Mouse (Mus musculus) kidney, postnatal 14 days (tissue): ENCODE data around the gene Fbxo46.

Experiments
- DNase-seq: peaks from one replicate; pipeline ENCODE4 v3.0.0; 2022; ENCODE audit warnings: mixed read lengths

Fbxo46 gene

DNA sequence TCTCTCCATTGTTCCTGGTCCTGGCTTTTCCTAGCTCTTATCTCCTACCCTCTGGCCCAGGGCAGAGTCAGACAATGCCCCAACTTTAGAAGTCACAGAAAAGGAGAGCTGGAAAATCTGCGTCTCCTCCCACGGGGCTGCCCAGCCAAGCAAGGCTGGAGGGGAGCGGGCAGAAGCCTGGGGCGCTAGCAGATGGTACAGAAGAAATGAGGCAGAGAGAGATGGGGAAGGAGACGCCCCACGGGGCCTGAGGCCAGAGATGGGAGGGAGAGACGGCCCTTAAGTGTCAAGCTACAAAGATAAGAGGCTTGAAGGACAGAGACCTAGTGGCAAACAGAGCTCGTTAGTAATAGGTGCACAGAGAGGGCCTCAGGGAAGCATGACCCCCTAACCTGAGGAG, 52.2 kb downstream of the Fbxo46 start:
- DNase-seq, result no peak

DNA sequence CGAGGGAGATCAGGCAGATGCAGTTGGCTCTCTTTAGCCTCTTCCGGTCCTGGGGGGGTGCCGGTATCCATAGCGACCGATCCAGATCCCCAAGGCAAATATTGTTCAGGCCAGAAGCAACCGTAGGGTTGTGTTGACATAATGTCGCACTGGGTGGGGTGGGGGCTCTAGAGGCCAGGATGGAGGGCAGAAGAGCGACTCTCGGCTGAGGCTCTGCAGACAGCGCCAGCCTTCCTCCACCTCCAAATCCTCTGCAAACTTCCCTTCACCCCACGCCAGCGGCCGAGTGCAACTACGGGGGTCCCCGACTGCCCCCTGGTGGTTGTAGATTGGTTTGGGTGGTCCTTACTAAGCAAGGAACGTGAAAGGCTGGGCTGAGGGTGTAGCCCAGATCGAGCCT, 53.2 kb downstream of the Fbxo46 start:
- DNase-seq, result peak; percentile 89

DNA sequence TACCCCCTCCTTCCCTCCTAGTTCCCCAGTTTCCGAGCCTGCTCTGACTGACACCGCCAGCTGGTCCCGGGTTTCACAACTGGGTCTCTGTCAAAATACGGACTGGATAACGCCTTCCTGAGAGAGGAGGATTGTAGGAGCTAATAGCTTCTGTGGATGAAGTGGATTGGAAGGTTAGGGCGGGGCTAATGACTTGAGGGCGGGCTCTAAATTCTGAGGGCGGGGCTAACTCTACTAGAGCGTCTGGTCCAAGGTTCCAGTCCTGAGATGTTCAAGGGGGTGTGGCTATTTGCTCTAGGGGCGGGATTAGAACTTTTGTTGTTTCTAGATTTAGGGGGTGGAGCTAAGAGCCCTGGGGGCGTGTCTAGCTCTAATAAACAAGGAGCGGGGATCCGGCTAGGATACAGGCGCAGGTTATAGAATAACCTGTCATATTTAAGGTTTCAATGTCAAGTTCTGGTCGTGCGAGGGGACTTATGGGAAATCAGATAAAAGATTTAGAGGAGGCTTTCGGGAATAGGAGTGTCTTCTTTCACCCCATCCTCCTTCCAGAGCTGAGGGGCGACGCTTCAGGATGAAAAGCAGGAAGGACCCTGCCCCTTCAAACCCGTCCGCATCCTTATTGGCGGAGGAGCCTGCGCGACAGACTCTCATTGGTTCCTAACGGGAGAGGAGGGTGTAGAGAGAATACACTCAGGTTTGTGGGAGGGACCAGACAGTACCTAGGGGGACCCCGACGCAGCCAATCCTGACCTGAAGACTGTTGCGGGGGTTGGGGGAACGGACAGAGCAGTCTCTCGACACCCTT, 56.3 kb downstream of the Fbxo46 start, which contains the start of gene Eml2:
Eml2 (plus strand) TSS at position 714 of the 808 bp plus-strand sequence.
- DNase-seq, result peak; percentile 58

DNA sequence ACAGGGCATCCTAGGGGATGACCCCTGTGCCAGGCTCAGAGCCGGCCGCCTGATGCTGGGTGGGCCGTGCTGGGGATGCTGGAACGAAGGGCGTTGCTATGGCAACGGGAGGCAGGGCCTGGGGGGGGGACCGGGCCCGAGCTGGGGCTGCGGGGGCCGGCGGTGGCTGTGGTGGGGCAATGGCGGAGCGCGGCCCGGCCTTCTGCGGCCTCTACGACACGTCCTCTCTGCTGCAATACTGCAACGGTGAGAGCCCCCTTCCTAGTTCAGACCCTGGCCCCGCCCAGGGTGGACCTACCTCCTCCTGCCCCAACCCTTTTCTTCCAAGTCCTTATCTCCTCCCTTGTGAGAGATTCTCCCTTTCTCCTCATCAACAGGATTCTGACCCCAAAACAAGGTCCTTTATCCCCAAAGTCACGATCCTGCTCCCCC, 56.9 kb downstream of the Fbxo46 start:
- DNase-seq, result no peak

DNA sequence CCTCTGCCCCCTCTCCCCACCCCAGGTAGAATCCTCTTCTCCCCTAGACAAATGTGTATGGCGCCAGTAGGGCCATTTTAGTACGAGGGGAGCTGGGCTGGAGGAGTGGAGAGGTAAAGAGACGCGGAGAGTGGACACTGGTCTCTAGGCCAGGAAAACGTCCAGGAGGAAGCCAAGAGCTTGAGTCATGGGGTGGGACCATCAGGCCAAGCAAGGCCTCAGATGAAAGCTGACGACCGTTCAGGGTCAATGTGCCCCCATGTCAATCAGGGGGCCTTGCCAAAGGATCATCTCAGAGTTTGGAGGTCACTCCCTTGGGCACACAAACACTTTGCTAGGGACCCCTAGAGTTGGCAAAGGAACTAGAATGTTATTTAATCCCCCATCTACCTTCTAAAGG, 57.6 kb downstream of the Fbxo46 start:
- DNase-seq, result no peak

DNA sequence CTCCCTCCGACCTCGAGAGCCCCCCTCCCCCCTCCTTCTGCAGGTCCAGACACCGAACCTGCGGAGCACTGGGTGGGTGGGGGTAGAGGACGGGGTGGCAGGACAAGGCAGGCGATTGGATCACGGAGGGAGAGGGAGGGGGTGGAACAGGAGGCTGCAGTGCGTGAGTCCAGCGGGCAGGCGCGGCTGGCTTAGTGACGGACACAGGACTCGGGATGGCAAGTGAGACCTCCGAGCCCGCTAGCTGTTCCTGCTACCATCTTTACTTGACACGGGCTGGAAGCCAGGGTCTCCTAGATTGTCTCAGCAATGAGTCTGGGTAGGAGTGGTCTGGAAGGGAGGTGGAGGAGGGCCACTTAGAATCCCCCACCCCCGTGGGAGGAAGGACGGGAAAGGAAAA, 58.4 kb downstream of the Fbxo46 start:
- no peak for DNase-seq

DNA sequence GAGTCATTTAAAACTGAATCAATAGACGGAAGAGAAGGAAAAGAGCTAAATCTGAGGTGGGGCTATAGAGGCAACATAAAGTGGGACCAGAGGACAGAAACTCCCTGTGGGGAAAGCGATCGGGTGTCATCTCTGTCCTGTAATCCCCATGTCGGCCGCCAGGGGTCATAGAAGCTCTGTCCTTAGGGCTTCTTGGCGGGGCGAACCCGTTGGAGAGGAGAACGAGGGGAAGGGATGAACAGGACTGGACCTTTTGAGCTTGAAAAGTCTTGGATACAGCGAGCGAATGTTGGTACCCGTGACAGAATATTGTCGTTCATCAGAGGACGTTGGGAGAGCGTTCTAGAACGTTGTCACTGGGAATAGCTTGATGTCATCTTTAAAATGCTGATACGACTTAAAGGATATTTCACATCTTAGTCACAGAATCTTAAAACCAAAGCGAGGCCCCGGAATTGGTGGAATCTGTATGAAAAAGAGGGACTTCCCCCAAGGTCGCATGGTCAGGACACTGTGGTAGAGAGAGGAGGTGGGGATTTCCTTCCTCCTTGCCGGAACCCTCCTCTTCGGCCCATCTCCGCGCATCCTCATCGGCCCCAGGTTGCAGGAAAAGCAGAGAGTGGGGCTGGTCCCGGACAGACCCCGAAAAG, 58.9 kb downstream of the Fbxo46 start:
- peak; percentile 76 for DNase-seq

DNA sequence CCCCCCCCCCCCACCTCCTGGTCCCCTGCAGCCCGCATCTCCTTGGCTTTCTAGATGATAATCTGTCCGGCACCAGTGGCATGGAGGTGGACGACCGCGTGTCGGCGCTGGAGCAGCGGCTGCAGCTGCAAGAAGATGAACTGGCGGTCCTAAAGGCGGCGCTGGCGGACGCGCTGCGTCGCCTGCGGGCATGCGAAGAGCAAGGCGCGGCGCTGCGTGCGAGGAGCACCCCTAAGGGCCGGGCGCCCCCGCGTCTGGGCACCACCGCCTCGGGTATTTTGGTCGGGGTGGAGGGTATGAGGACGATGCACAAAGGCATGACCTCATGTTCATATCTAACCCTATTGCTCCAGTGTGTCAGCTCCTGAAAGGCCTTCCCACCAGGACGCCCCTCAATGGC, 59.5 kb downstream of the Fbxo46 start:
- peak; percentile 77 for DNase-seq

DNA sequence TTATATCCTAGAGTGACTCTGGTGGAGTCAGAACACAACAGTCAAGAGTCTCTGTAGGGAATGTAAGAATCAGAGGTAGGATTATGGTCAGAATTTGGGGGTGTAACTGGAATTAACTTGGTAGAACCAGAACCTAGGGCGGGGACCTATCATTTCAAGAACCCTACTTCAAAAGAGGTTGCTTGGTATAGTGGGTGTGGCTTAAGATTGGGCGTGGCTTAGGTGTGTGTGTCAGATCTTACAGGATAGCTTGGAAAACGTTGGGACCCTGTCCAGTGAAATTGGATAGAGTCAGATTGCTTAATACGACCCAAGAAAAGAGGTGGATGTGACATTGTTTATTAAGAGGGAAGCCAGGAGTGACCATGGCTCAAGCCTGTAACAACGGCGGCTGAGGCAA, 60.3 kb downstream of the Fbxo46 start:
- no peak for DNase-seq

DNA sequence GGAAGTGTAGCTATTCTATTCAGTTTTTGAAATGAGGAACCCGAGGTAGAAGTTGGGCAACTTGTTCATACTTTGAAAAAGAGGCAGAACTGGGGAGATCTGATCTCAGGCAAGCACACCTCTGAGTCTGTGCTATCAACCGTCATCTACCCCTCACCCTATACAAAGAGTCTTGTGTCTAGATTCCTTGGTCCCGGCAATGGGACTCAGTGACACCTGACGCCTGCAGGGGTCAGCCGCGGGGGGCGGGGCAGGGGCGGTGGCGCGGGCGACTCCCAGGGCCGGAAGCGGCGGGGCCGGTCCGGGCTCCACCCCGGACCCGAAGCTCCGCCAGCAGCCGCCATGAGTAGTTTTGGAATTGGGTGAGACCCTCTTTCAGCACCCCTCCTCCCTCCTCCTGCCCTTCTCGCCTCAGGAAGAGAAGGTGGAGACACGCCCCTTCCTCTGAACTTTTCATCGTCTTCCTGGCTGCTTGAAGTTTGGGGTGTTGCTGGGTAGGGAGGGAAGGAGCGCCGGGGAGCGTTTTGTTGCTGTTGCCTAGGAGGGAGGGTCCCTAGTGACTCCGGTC, 61.3 kb downstream of the Fbxo46 start:
- peak; percentile 75 for DNase-seq

DNA sequence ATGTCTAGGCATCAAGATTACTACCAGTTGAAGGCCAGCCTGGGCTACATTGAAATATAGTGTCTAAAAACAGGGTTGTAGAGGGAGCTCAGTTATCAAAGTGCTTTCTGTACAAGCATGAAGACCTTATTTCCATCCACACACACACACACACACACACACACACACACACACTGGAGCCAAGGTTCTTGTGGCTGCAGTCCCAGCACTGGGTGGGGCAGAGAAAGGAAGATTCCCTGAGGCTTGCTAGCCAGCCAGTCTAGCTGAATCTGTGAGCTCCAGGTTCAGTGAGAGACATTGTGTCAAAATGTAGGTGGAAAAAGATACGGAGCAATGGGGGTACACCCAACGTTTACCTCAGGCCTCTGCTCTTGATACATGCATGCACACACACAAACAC, 64.6 kb downstream of the Fbxo46 start:
- no peak for DNase-seq

DNA sequence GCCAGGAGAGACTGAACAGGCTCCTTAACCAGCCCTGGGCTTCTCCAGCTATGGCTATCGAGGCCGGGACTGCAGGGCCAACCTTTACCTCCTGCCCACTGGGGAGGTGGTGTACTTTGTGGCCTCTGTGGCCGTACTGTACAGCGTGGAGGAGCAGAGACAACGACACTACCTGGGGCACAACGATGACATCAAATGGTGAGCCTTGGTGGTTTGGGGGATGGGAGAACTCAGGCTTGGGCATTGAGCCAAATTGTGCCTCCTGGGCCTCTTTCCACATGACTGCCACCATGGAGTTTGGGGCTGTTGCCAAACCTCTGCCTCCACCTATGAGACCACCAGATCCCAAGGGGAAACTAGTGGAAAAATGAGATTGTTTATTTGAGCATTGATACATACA, 65.1 kb downstream of the Fbxo46 start:
- DNase-seq, result peak; percentile 56
